Mouse (Mus musculus): Measurements from ENCODE around the gene Ano4.

DNA sequence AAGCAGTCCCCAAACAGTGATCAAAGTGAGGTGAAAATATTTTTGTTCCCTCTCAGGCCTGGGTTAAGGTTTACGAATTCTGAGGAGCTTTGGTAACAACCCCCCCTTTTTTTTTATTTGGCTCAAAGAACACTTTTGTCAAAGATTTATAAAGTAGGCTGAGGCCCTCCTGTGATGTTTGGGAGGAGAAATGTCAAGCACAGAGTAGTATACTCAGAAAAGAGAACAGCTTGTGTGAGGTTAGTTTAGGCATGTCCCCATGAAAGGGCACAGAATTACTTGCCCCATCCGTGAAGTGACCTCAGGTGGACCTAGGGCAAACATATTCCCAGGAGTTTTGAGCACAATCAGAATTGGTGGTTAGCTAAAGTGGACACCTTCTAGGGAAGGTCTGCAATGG is 189.1 kb downstream of the Ano4 start:
- TF ChIP-seq POLR2A (IDR thresholded peaks at IDR 0.05; ENCODE audit: low read depth, low read length) (no peak), CTCF (IDR thresholded peaks at IDR 0.05; ENCODE audit: borderline replicate concordance, insufficient read depth, low read length) (no peak)

All from embryonic fibroblast, embryonic 13.5 days (primary cell).